In genomic region chr8:94322083-94322482, GRCm38 (mm10) we compare ENCODE assay signal across 23 mouse cellular contexts. TPM values are rescaled to one million over a fixed set of nuclear protein-coding genes. Genes with fewer than 3 reads are reported as not detected.
DNase-seq lines count a peak whose midpoint lies in the region; TF ChIP-seq lines count a peak whose summit lies in the region.
"Had no signal": no experiment of that assay in that cellular context is flagged by ENCODE, and none has a peak within 500 bp of the region (broad histone marks: within the 10 kb centered on the region; RNA-seq: fewer than 3 reads in every experiment).

No protein-coding gene starts in this region.

- peak; percentile 46 for DNase-seq in gastrocnemius, adult 2 months
- DNase-seq in gastrocnemius, postnatal 36 days, result no peak
- DNase-seq in brain, embryonic 14.5 days (ENCODE audit: low read depth), result peak; percentile 10
- peak; percentile 62 for DNase-seq in forelimb bud, embryonic 11.5 days (ENCODE audit: low read depth, low spot score)
- DNase-seq in skeletal muscle tissue, adult 2 months (ENCODE audit: low read depth, low spot score), result peak; percentile 84
- no peak for DNase-seq in thymus, postnatal 4 days
- no peak for DNase-seq in thymus, postnatal 14 days
- DNase-seq: adrenal gland, adult 2 months; cerebellum, adult 2 months; cerebellum, postnatal 25 days; embryo, embryonic 11 days; heart, postnatal 36 days; kidney, adult 2 months; kidney, postnatal 10 days; left cerebral cortex, postnatal 4 days; liver, embryonic 13.5 days; lung, adult 2 months; lung, postnatal 14 days; thymus, adult 2 months had no signal

- H3K4me3 ChIP-seq in gastrocnemius, adult 2 months, result no peak overlapping the region
- H3K4me3 ChIP-seq: heart, embryonic 15.5 days; liver, embryonic 13.5 days; midbrain, embryonic 13.5 days had no signal

- peak overlapping the region; percentile 79 for H3K27ac ChIP-seq in gastrocnemius, adult 2 months
- H3K27ac ChIP-seq: heart, embryonic 15.5 days; hindbrain, embryonic 14.5 days; liver, embryonic 13.5 days; midbrain, embryonic 13.5 days; stomach, postnatal 0 days had no signal

- intact Hi-C loops in gastrocnemius, adult 2 months (cut with DNase I), result no loop called here
- intact Hi-C loops in gastrocnemius, postnatal 36 days (cut with DNase I), result no loop called here

- no peak for TF ChIP-seq CTCF in gastrocnemius, adult 2 months (IDR thresholded peaks at IDR 0.05)
- TF ChIP-seq CTCF in brain, embryonic 14.5 days (IDR thresholded peaks at IDR 0.05; ENCODE audit: borderline replicate concordance, extremely low read depth, insufficient read depth, insufficient read length), result no peak

- no peak for TF ChIP-seq POLR2A in brain, embryonic 14.5 days (IDR thresholded peaks at IDR 0.05; ENCODE audit: borderline replicate concordance, extremely low read depth, insufficient read depth, insufficient read length, poor library complexity, severe bottlenecking)

RNA-seq across cellular contexts. Expression of gene Slc12a3, which starts 6.9 kb away (rescaled TPM):
- total RNA-seq in gastrocnemius, adult 2 months (2021), result not detected
- total RNA-seq in gastrocnemius, postnatal 36 days (2021), result not detected
- polyA plus RNA-seq in brain, embryonic 14.5 days (2012; rRNA removed), result 0.29 and 0.41 TPM in 2 replicates
- polyA plus RNA-seq: adrenal gland, adult 2 months; liver, embryonic 13.5 days had no signal

Comparison
In these comparisons a context has a peak if more than half of its experiments do, and no peak if none do; other contexts are left out.
1. DNase-seq: peak in gastrocnemius, adult 2 months (single experiment), brain, embryonic 14.5 days (single experiment), forelimb bud, embryonic 11.5 days (single experiment) and skeletal muscle tissue, adult 2 months (single experiment); none in gastrocnemius, postnatal 36 days (0 of 2), thymus, postnatal 4 days (single experiment) and thymus, postnatal 14 days (single experiment).